Mouse (Mus musculus) C2C12 (cell line): ENCODE results near the gene Arhgap15.

Source experiments
- CEBPB ChIP-seq: IDR thresholded peaks from one replicate; pipeline ENCODE4 v1.6.1; 2011; ENCODE audit warnings: low read depth, mild to moderate bottlenecking, control low read depth, moderate library complexity
- CTCF ChIP-seq: IDR thresholded peaks from one replicate; pipeline ENCODE4 v1.5.1; 2011; ENCODE audit not compliant: control insufficient read depth, insufficient read depth, insufficient read length
- MAX ChIP-seq: IDR thresholded peaks from one replicate; pipeline ENCODE4 v1.6.1; 2011; ENCODE audit warnings: mild to moderate bottlenecking, control low read depth
- MYOG ChIP-seq: IDR thresholded peaks from one replicate; pipeline ENCODE4 v1.6.1; 2011; ENCODE audit not compliant: control insufficient read depth, insufficient read length; ENCODE audit errors: extremely low read depth
- USF1 ChIP-seq: IDR thresholded peaks from one replicate; pipeline ENCODE4 v1.6.1; 2011; ENCODE audit warnings: low read depth, mild to moderate bottlenecking, control low read depth, moderate library complexity

- TF ChIP-seq CTCF (no peak), USF1 (no peak), MYOG (no peak), CEBPB (no peak), MAX (no peak)
Measured at GRCm38 (mm10) chr2:44272606-44273005, 524.0 kb downstream of the Arhgap15 start.
